Mouse (Mus musculus): Measurements from ENCODE around the gene Ttyh3.

Ttyh3 gene

DNA sequence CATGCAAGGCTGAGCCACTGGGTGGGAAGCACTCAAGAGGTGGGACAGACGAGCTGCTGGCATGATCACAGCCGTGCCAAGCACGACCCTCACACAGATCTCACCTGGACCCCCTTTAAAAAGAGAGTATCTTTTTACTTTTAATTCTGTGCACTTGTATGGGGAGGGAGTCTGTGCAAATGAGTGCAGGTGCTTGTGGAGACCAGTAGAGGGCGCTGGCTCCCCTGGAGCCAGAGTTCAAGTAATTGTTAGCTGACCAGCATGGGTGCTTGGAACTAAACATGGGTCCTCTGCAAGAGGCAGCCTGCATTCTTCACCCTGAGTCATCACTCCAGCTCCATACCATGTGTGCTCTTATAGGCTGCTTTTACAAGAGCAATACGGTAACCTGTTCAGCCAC is 21.3 kb downstream of the Ttyh3 start:
- DNase-seq, result no peak

GRCm38 (mm10) chr5:140624961-140625360 is 23.9 kb downstream of the Ttyh3 start:
- DNase-seq, result no peak

DNA sequence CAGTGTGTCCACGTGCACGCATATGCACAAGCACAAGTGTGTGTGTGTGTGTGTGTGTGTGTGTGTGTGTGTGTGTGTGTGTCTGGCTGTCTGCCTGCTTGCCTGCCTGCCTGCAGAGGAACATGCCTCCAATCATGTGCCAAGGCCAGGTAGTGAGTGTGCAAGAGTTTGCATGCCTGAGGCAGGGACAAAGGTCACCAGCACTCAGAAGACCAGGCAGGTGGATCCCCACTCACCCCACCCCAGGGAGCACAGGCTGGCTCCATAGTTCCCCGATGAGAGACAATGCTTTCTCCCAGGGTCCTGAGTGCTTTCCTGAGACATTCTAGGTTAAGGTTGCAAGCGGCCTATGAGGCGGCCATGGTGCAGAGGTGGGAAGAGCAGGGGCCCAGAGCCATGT is 24.6 kb downstream of the Ttyh3 start:
- DNase-seq, result no peak

DNA sequence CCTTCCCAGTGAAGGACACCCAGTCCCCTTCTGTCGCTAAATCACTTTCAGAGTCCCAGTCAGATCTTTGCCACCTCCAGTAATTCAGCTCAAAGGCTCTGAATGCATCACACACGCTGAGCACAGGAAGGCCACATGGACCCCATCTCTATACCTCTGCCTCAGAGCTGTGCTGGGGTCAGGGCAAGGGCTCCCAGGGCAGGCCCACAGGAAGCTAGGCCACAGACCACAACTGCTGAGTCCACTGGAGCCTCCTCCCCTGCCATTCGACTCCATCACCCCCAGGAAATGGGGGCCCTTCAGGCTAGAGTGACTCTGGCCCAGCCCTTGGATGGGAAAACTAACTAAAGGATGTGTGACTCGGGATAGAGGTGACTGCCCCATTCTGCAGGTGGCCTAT is 25.0 kb downstream of the Ttyh3 start:
- no peak for DNase-seq

DNA sequence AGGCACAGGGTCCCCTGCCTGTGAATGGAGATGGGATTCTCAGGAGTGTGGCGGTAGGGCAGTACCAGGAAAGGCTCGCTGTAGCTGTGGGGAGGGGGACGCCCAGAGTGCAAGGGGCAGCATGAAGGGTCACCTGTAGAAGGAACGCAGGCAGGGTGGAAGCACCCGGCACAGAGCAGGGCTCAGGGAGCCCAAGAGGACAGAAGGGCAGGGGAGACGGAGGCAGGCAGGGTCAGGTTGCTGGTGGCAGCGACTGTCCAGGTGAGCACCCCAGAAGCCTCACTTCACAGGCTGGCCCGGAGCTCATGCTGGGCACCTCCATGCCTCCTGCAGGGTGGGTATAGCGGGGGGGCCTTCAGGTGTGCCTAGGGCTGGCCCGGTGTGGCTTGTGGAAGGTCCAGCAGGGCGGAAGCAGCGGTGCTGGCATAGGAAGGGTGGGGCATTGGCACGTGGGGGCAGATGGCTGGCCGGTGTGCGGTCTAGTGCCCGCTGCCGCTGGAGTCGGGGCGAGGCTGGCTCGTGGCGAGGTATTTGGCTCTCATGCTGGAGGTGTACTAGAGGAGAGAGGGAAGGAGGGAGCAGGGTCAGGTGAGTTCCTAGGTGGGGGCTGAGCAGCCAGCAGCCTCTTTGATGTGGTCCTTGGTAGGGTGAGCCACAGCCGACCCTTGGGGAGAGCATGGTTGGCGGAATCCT is 25.7 kb downstream of the Ttyh3 start:
- DNase-seq, result no peak

- no peak for DNase-seq
Observed at GRCm38 (mm10) chr5:140621517-140621916, 27.3 kb downstream of the Ttyh3 start.

GRCm38 (mm10) chr5:140621092-140621491 is 27.7 kb downstream of the Ttyh3 start:
- DNase-seq, result no peak

GRCm38 (mm10) chr5:140619895-140620736 is 28.7 kb downstream of the Ttyh3 start:
- no peak for DNase-seq

DNA sequence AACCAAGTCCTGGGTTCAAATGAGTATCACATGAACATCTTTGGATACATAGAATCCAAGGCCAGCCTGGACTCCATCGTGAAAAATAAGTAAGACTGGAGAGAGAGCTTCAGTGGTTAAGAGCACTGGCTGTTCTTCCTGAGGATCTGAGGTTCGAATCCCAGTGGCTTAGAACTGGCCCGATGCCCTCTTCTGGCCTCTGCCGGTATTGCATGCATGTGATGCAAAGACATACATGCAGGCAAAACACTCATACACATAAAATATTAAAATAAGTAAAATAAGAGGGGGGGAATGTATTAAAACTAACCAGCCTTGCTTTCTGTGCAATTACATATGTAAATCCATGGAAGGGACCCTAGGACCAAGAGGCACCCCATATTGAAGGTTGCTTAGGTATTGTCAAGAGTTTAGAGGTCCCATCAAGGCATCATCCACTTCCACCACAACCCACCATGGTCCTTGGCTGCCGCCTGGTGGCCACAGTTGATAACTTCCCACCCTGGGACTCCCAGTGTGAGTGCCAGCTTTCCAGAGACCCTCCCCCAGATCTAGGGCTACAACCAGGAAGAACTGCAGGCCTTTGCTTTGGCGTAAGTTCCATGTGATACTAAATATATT is 29.6 kb downstream of the Ttyh3 start:
- DNase-seq, result peak in 1 of 2 experiments; percentile 75

DNA sequence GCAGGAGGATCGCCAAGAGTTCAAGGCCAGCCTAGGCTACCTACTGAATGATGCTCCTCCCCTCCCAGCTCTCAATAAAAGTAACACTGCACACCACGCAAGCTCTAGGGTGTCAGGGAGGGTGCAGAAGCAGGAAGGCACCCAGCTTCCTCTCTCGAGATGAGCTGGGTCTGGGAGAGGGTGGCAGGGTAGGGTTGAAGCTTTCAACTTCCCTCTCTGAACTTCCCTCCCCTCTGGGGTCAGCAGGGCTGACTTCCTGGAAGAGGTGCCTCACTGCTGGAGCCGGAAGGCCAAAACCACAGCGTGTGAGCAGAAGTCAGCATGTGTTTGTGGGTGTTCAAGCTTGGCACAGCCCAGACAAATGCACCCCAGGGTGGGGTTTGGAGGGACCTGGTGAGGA is 31.1 kb downstream of the Ttyh3 start:
- DNase-seq, result no peak

GRCm38 (mm10) chr5:140616691-140617090 is 32.1 kb downstream of the Ttyh3 start:
- no peak for DNase-seq

GRCm38 (mm10) chr5:140616110-140616503 is 32.7 kb downstream of the Ttyh3 start:
- no peak for DNase-seq

DNA sequence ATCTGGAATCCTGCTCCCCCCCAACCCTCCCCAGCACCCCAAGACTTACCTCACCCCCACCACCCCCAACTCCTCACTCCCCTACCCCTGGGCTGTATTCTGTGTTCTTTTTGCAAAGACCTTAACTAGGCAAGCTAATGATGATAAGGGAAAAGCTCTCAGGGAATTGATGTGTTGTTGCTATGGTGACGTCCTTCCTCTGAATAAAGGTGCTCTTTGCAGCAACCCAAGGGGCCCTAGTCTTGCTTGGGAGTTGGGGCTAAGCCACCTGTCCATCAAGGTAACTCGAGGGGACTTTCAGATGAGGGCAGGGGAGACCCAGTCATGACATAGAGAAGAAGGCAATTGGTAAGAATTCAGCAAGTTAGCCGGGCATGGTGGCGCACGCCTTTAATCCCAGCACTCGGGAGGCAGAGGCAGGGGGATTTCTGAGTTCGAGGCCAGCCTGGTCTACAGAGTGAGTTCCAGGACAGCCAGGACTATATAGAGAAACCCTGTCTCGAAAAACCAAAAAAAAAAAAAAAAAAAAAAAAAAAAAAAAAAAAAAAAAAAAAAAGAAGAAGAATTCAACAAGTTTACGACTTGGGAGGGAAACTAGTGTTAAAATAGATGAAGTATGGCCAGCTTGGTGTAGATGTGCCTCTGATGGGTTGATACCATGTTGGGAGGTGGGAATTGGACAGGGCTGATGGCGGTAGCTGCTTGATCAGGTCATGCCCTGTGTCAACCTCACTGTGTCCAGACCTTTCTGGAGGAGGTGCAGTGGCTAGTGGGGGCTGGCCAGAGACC is 33.3 kb downstream of the Ttyh3 start:
- DNase-seq, result no peak

DNA sequence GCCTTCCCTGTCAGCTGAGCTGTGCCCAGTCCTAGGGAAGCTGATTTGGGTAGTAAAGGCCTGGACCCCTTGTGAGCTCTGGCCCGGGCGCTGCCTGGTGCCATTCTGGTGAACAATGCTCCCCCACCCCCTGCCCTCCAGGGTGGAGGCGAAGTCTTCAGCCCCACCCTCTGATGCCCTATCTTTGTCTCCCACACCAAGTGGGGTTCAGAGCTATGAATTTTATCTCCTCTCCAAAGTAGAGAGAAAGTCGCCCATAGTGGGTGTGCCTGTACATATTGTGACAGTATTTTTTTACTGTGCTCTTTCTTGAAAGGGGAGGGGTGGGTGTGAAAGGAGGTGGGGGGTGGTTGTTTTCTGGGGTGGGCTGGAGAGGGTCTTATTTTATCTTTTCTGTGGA is 34.0 kb downstream of the Ttyh3 start:
- DNase-seq, result no peak

GRCm38 (mm10) chr5:140614141-140614540 is 34.7 kb downstream of the Ttyh3 start:
- no peak for DNase-seq

DNA sequence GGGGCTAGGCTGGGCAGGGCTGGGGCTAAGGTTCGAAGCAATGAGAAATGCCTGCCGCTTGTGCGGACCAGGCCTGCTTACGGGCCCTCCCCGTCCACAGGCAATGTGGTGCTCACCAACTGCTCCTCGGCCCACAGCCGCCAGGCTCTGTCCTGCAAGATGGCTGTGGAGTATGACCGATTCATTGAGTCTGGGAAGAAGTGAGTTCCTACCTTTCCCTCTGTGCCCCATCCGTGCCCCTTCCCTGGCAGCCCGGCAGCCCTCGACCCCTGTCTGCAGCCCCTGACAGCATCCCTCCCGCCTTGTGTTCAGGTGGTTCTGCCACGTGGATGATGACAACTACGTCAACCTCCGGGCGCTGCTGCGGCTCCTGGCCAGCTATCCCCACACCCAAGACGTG is 36.6 kb downstream of the Ttyh3 start:
- no peak for DNase-seq

- DNase-seq, result no peak
Observed at GRCm38 (mm10) chr5:140611611-140612185, 37.1 kb downstream of the Ttyh3 start.

GRCm38 (mm10) chr5:140611021-140611583 is 37.7 kb downstream of the Ttyh3 start:
- DNase-seq, result peak; percentile 62

GRCm38 (mm10) chr5:140610273-140611011 is 38.4 kb downstream of the Ttyh3 start:
- DNase-seq, result no peak

- DNase-seq, result no peak
Observed at GRCm38 (mm10) chr5:140609511-140610272, 39.1 kb downstream of the Ttyh3 start.

DNA sequence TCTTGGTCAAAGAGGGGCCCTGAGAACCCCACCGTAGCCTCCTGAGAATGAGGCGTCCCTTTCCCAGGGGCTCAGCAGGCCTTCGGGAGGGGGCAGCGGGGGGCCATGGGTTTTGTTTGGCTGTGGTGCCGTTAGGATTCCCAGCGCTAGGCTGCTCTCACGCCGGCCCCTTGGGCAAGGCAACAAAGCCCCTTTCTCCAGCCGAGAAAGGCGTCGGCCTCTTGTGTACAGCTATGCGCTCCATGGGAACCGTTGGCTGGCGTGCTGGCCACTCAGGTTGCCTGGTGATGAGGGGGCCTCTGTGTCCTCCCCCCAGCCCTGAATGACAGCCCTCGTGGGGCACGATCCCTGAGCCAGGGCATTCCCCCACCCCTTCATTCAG is 40.2 kb downstream of the Ttyh3 start:
- no peak for DNase-seq
